Comparison of ENCODE assay signal across 8 mouse cellular contexts in the genomic region with DNA sequence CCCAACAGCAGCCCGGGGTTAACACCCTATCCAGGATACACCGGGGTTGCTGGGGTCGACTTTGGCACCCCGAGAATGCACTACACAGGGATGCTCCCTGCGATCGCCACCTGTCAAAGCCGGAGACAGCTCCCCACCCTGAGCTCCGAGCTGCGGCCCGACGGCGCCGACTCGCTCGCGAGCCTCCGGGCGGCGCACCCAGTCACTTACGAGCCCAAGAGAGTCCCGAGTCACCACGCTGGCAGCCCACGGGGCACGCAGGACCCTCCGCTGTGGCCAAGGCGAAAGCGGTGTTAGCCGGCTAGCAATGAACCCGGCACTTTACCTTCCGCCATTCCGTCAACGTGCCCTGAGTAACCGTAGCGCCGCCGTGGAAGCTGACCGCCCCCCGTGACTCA. TPM values are rescaled to one million over a fixed set of nuclear protein-coding genes. Genes with fewer than 3 reads are reported as not detected.
DNase-seq lines count a peak whose midpoint lies in the region; ATAC-seq and TF ChIP-seq lines count a peak whose summit lies in the region.

No protein-coding gene starts in this region.

- DNase-seq in kidney, postnatal 14 days = no peak
- DNase-seq in Patski (ENCODE audit: low read depth, low spot score) = no peak
- no peak for DNase-seq in testis, postnatal 10 days (ENCODE audit: low spot score)
- no peak for DNase-seq in gastrocnemius, postnatal 25 days

- peak overlapping the region; percentile 69 for H3K27ac ChIP-seq in kidney, embryonic 14.5 days (ENCODE audit: low read depth, low read length)
- peak overlapping the region; percentile 70 for H3K27ac ChIP-seq in forebrain, embryonic 13.5 days
- peak overlapping the region; percentile 87 for H3K27ac ChIP-seq in liver, embryonic 12.5 days
- H3K27ac ChIP-seq in stomach, embryonic 15.5 days = 0 out of 2 replicates have a peak overlapping the region, but pooled peaks have one; percentile 31

- WGBS in kidney, embryonic 14.5 days = under 1% methylated on average over 38 of the region's 38 CpGs
- WGBS in forebrain, embryonic 13.5 days = 1% methylated on average over 38 of the region's 38 CpGs
- WGBS in liver, embryonic 12.5 days (ENCODE audit: insufficient replicate concordance) = under 1% methylated on average over 37 of the region's 38 CpGs
- 0% methylated on average over 38 of the region's 38 CpGs for WGBS in stomach, embryonic 15.5 days

- ATAC-seq in kidney, embryonic 14.5 days (ENCODE audit: low FRiP score, low TSS enrichment) = peak; percentile 61
- peak; percentile 50 for ATAC-seq in Patski
- ATAC-seq in forebrain, embryonic 13.5 days = peak; percentile 73
- ATAC-seq in liver, embryonic 12.5 days = peak; percentile 74
- peak; percentile 54 for ATAC-seq in stomach, embryonic 15.5 days (ENCODE audit: insufficient read depth, low FRiP score, low read depth)

- TF ChIP-seq CTCF in Patski (IDR thresholded peaks at IDR 0.05) = no peak

- no peaks in the 10 kb centered on the region; the same call in 1 of the 2 replicates for H3K36me3 ChIP-seq in kidney, embryonic 14.5 days (ENCODE audit: control insufficient read depth, insufficient read depth, low read length)
- no peaks in the 10 kb centered on the region for H3K36me3 ChIP-seq in forebrain, embryonic 13.5 days (ENCODE audit: poor library complexity, severe bottlenecking)
- H3K36me3 ChIP-seq in liver, embryonic 12.5 days = peaks cover 5% of the 10 kb centered on the region
- H3K36me3 ChIP-seq in stomach, embryonic 15.5 days = no peaks in the 10 kb centered on the region

- H3K4me2 ChIP-seq in kidney, embryonic 14.5 days (replicated peaks; ENCODE audit: low read depth, low read length) = peak overlapping the region; percentile 43
- peak overlapping the region; percentile 81 for H3K4me2 ChIP-seq in forebrain, embryonic 13.5 days
- H3K4me2 ChIP-seq in liver, embryonic 12.5 days = peak overlapping the region; percentile 93
- peak overlapping the region; percentile 74 for H3K4me2 ChIP-seq in stomach, embryonic 15.5 days

- in situ Hi-C loops in Patski (cut with MboI; ENCODE audit: low pct_unique_long_range_greater_than_20kb) = no loop called here

- H3K9ac ChIP-seq in kidney, embryonic 14.5 days (ENCODE audit: low read depth, low read length) = peak overlapping the region; percentile 95
- peak overlapping the region; percentile 97 for H3K9ac ChIP-seq in forebrain, embryonic 13.5 days
- H3K9ac ChIP-seq in liver, embryonic 12.5 days = peak overlapping the region; percentile 97
- peak overlapping the region; percentile 92 for H3K9ac ChIP-seq in stomach, embryonic 15.5 days

- peak overlapping the region; percentile 97 for H3K4me3 ChIP-seq in kidney, embryonic 14.5 days (ENCODE audit: low read length)
- H3K4me3 ChIP-seq in forebrain, embryonic 13.5 days = peak overlapping the region; percentile 79
- peak overlapping the region; percentile 97 for H3K4me3 ChIP-seq in liver, embryonic 12.5 days
- peak overlapping the region; percentile 93 for H3K4me3 ChIP-seq in stomach, embryonic 15.5 days (replicated peaks)

- no peaks in the 10 kb centered on the region for H3K9me3 ChIP-seq in kidney, embryonic 14.5 days (ENCODE audit: control insufficient read depth, low read length)
- no peaks in the 10 kb centered on the region for H3K9me3 ChIP-seq in forebrain, embryonic 13.5 days (replicated peaks)
- H3K9me3 ChIP-seq in liver, embryonic 12.5 days (replicated peaks) = no peaks in the 10 kb centered on the region
- no peaks in the 10 kb centered on the region for H3K9me3 ChIP-seq in stomach, embryonic 15.5 days

- POLR2A ChIA-PET in Patski (lab: Charles Lee) = interaction anchor here (0.8 to 1.4 kb wide), 2 partner anchors 9 to 38 kb away, joined by 3 to 5 read pairs; a partner anchor contains a TSS

- H3K27me3 ChIP-seq in kidney, embryonic 14.5 days (ENCODE audit: control insufficient read depth, insufficient read depth, low read length) = no peaks in the 10 kb centered on the region
- H3K27me3 ChIP-seq in Patski = no peaks in the 10 kb centered on the region
- H3K27me3 ChIP-seq in forebrain, embryonic 13.5 days = no peaks in the 10 kb centered on the region
- no peaks in the 10 kb centered on the region for H3K27me3 ChIP-seq in liver, embryonic 12.5 days (replicated peaks)
- no peaks in the 10 kb centered on the region for H3K27me3 ChIP-seq in stomach, embryonic 15.5 days (replicated peaks)

- H3K4me1 ChIP-seq in kidney, embryonic 14.5 days (ENCODE audit: control insufficient read depth, insufficient read depth, low read length) = 0 out of 2 replicates have a peak, but pooled peaks cover 10% of the 10 kb centered on the region
- peaks cover 27% of the 10 kb centered on the region for H3K4me1 ChIP-seq in forebrain, embryonic 13.5 days
- peaks cover 28% of the 10 kb centered on the region for H3K4me1 ChIP-seq in liver, embryonic 12.5 days
- 0 out of 2 replicates have a peak, but pooled peaks cover 10% of the 10 kb centered on the region for H3K4me1 ChIP-seq in stomach, embryonic 15.5 days

- CTCF ChIA-PET in Patski (lab: Charles Lee) = no interaction called here

RNA-seq across cellular contexts. Expression of a gene that starts 0.3 kb away (rescaled TPM):
- polyA plus RNA-seq in kidney, embryonic 14.5 days (2014; fragmentation: Nextera tagmentation; extraction: Ambion mirVana) = 14.8 and 23.4 TPM in 2 replicates
- 13.5 TPM for polyA plus RNA-seq in Patski (2021)
- 17.0 and 17.1 TPM in 2 replicates for polyA plus RNA-seq in forebrain, embryonic 13.5 days (2015; fragmentation: Nextera tagmentation; extraction: Ambion mirVana)
- 16.4 and 16.6 TPM in 2 replicates for polyA plus RNA-seq in liver, embryonic 12.5 days (2016; fragmentation: Nextera tagmentation; extraction: Ambion mirVana)
- 11.4 and 13.2 TPM in 2 replicates for polyA plus RNA-seq in stomach, embryonic 15.5 days (2015; fragmentation: Nextera tagmentation; extraction: Ambion mirVana)
- total RNA-seq in gastrocnemius, postnatal 25 days (2021) = 10 to 100 TPM; 20.8 to 22.2 TPM

RNA-seq across cellular contexts. Expression of a gene that starts 0.4 kb away (rescaled TPM):
- 60.3 and 93.0 TPM in 2 replicates for polyA plus RNA-seq in kidney, embryonic 14.5 days (2014; fragmentation: Nextera tagmentation; extraction: Ambion mirVana)
- polyA plus RNA-seq in Patski (2021) = 119 TPM
- polyA plus RNA-seq in forebrain, embryonic 13.5 days (2015; fragmentation: Nextera tagmentation; extraction: Ambion mirVana) = 86.1 and 89.4 TPM in 2 replicates
- polyA plus RNA-seq in liver, embryonic 12.5 days (2016; fragmentation: Nextera tagmentation; extraction: Ambion mirVana) = 33.9 and 35.1 TPM in 2 replicates
- polyA plus RNA-seq in stomach, embryonic 15.5 days (2015; fragmentation: Nextera tagmentation; extraction: Ambion mirVana) = 92.4 and 103 TPM in 2 replicates
- 100 to 1,000 TPM; 120 to 130 TPM for total RNA-seq in gastrocnemius, postnatal 25 days (2021)

RNA-seq across cellular contexts. Expression of a gene that starts 39.0 kb away (rescaled TPM):
- polyA plus RNA-seq in kidney, embryonic 14.5 days (2014; fragmentation: Nextera tagmentation; extraction: Ambion mirVana) = 65.1 and 76.9 TPM in 2 replicates
- polyA plus RNA-seq in Patski (2021) = 53.4 TPM
- polyA plus RNA-seq in forebrain, embryonic 13.5 days (2015; fragmentation: Nextera tagmentation; extraction: Ambion mirVana) = 39.6 and 43.1 TPM in 2 replicates
- polyA plus RNA-seq in liver, embryonic 12.5 days (2016; fragmentation: Nextera tagmentation; extraction: Ambion mirVana) = 32.1 and 36.9 TPM in 2 replicates
- 69.8 and 75.2 TPM in 2 replicates for polyA plus RNA-seq in stomach, embryonic 15.5 days (2015; fragmentation: Nextera tagmentation; extraction: Ambion mirVana)
- 10 to 100 TPM; 35.7 to 37.9 TPM for total RNA-seq in gastrocnemius, postnatal 25 days (2021)

RNA-seq across cellular contexts. Expression of a gene that starts 47.4 kb away (rescaled TPM):
- polyA plus RNA-seq in kidney, embryonic 14.5 days (2014; fragmentation: Nextera tagmentation; extraction: Ambion mirVana) = 18.5 and 21.3 TPM in 2 replicates
- polyA plus RNA-seq in Patski (2021) = 13.7 TPM
- polyA plus RNA-seq in forebrain, embryonic 13.5 days (2015; fragmentation: Nextera tagmentation; extraction: Ambion mirVana) = 17.9 and 18.7 TPM in 2 replicates
- polyA plus RNA-seq in liver, embryonic 12.5 days (2016; fragmentation: Nextera tagmentation; extraction: Ambion mirVana) = 14.3 and 15.7 TPM in 2 replicates
- polyA plus RNA-seq in stomach, embryonic 15.5 days (2015; fragmentation: Nextera tagmentation; extraction: Ambion mirVana) = 17.7 and 19.2 TPM in 2 replicates
- 10 to 100 TPM; 17.4 to 18.5 TPM for total RNA-seq in gastrocnemius, postnatal 25 days (2021)

Comparison
In these comparisons a context has a peak if more than half of its experiments do, and no peak if none do; other contexts are left out.
1. H3K27ac ChIP-seq: peak in every context shown above with its lines; median percentile 87 in liver, embryonic 12.5 days; 70 in forebrain, embryonic 13.5 days; 69 in kidney, embryonic 14.5 days; 31 in stomach, embryonic 15.5 days.
2. H3K4me2 ChIP-seq: peak in every context shown above with its lines; median percentile 93 in liver, embryonic 12.5 days; 81 in forebrain, embryonic 13.5 days; 74 in stomach, embryonic 15.5 days; 43 in kidney, embryonic 14.5 days.